Comparison of ENCODE assay signal across 8 mouse cellular contexts in genomic region chr10:80931695-80932094, GRCm38 (mm10). TPM values are rescaled to one million over a fixed set of nuclear protein-coding genes. Genes with fewer than 3 reads are reported as not detected.
DNase-seq lines count a peak whose midpoint lies in the region; ATAC-seq lines count a peak whose summit lies in the region.

No protein-coding gene starts in this region.

- H3K9ac ChIP-seq in heart, embryonic 11.5 days (ENCODE audit: low read depth, low read length), result no peak overlapping the region; the same call in 1 of the 2 replicates
- H3K9ac ChIP-seq in embryonic facial prominence, embryonic 14.5 days (ENCODE audit: low read depth, low read length), result peak overlapping the region; percentile 73
- no peak overlapping the region for H3K9ac ChIP-seq in liver, embryonic 13.5 days

- peak overlapping the region; percentile 77 for H3K4me3 ChIP-seq in heart, embryonic 11.5 days (ENCODE audit: low read depth, low read length)
- H3K4me3 ChIP-seq in embryonic facial prominence, embryonic 14.5 days (ENCODE audit: low read depth, low read length), result peak overlapping the region; percentile 63
- peak overlapping the region; percentile 59 for H3K4me3 ChIP-seq in liver, embryonic 13.5 days (replicated peaks)

- no peak overlapping the region for H3K27ac ChIP-seq in heart, embryonic 11.5 days (ENCODE audit: low read depth, low read length)
- H3K27ac ChIP-seq in embryonic facial prominence, embryonic 14.5 days (replicated peaks; ENCODE audit: low read depth, low read length), result 0 out of 2 replicates have a peak overlapping the region, but pooled peaks have one; percentile 3
- H3K27ac ChIP-seq in liver, embryonic 13.5 days, result no peak overlapping the region

- H3K4me1 ChIP-seq in heart, embryonic 11.5 days (ENCODE audit: control insufficient read depth, insufficient read depth, low read length), result peaks cover 57% of the 10 kb centered on the region
- peaks cover 59% of the 10 kb centered on the region for H3K4me1 ChIP-seq in embryonic facial prominence, embryonic 14.5 days (ENCODE audit: control insufficient read depth, insufficient read depth, low read length)
- peaks cover 77% of the 10 kb centered on the region for H3K4me1 ChIP-seq in liver, embryonic 13.5 days (replicated peaks)

- no peak for DNase-seq in heart, adult 18-20 months
- DNase-seq in CD4-positive helper T cell, adult 2 months (ENCODE audit: low read depth, low spot score), result peak; percentile 47
- DNase-seq in embryonic facial prominence, embryonic 14.5 days (ENCODE audit: low spot score), result no peak
- DNase-seq in liver, embryonic 13.5 days, result no peak
- peak; percentile 63 for DNase-seq in thymus, postnatal 4 days
- no peak for DNase-seq in right cerebral cortex, postnatal 14 days
- DNase-seq in kidney, postnatal 25 days, result no peak

- H3K27me3 ChIP-seq in heart, embryonic 11.5 days (ENCODE audit: control insufficient read depth, insufficient read depth, low read length), result peaks cover 20% of the 10 kb centered on the region
- H3K27me3 ChIP-seq in embryonic facial prominence, embryonic 14.5 days (replicated peaks; ENCODE audit: control insufficient read depth, insufficient read depth, low read length), result peaks cover 15% of the 10 kb centered on the region
- peaks cover 76% of the 10 kb centered on the region for H3K27me3 ChIP-seq in liver, embryonic 13.5 days

- no peak for ATAC-seq in heart, embryonic 11.5 days (replicated peaks; ENCODE audit: insufficient number of reproducible peaks, low FRiP score, low TSS enrichment)
- no peak for ATAC-seq in embryonic facial prominence, embryonic 14.5 days (ENCODE audit: low read depth)
- ATAC-seq in liver, embryonic 13.5 days (ENCODE audit: low read depth), result no peak

- 2% methylated on average over 26 of the region's 26 CpGs for WGBS in heart, embryonic 11.5 days (ENCODE audit: insufficient replicate concordance)
- 1% methylated on average over 17 of the region's 26 CpGs for WGBS in embryonic facial prominence, embryonic 14.5 days
- WGBS in liver, embryonic 13.5 days (ENCODE audit: insufficient replicate concordance), result 4% methylated on average over 26 of the region's 26 CpGs

- no peaks in the 10 kb centered on the region for H3K9me3 ChIP-seq in heart, embryonic 11.5 days (replicated peaks; ENCODE audit: control insufficient read depth, low read length)
- H3K9me3 ChIP-seq in embryonic facial prominence, embryonic 14.5 days (ENCODE audit: control insufficient read depth, low read length), result no peaks in the 10 kb centered on the region
- H3K9me3 ChIP-seq in liver, embryonic 13.5 days (replicated peaks), result no peaks in the 10 kb centered on the region

- H3K4me2 ChIP-seq in heart, embryonic 11.5 days, result peak overlapping the region; percentile 90
- peak overlapping the region; percentile 94 for H3K4me2 ChIP-seq in embryonic facial prominence, embryonic 14.5 days (ENCODE audit: low read depth, low read length)
- peak overlapping the region; percentile 86 for H3K4me2 ChIP-seq in liver, embryonic 13.5 days

- H3K36me3 ChIP-seq in heart, embryonic 11.5 days (ENCODE audit: control insufficient read depth, insufficient read depth, low read length), result no peaks in the 10 kb centered on the region
- H3K36me3 ChIP-seq in embryonic facial prominence, embryonic 14.5 days (ENCODE audit: control insufficient read depth, insufficient read depth, low read length), result no peaks in the 10 kb centered on the region
- H3K36me3 ChIP-seq in liver, embryonic 13.5 days, result no peaks in the 10 kb centered on the region

RNA-seq across cellular contexts. Expression of gene Gadd45b, which starts 1.8 kb away (rescaled TPM):
- 21.3 and 25.6 TPM in 2 replicates for polyA plus RNA-seq in heart, embryonic 11.5 days (2014; fragmentation: Nextera tagmentation; extraction: Ambion mirVana)
- total RNA-seq in heart, adult 18-20 months (2021), result 10 to 100 TPM; 14.9 to 19.0 TPM
- 35.5 and 39.9 TPM in 2 replicates for polyA plus RNA-seq in embryonic facial prominence, embryonic 14.5 days (2014; fragmentation: Nextera tagmentation; extraction: Ambion mirVana)
- polyA plus RNA-seq in liver, embryonic 13.5 days (2015; fragmentation: Nextera tagmentation; extraction: Ambion mirVana), result 1.6 and 1.8 TPM in 2 replicates

RNA-seq across cellular contexts. Expression of gene Lmnb2, which starts 13.7 kb away (rescaled TPM):
- 7.9 and 11.6 TPM in 2 replicates for polyA plus RNA-seq in heart, embryonic 11.5 days (2014; fragmentation: Nextera tagmentation; extraction: Ambion mirVana)
- total RNA-seq in heart, adult 18-20 months (2021), result 1 to 10 TPM; 4.7 to 5.8 TPM
- polyA plus RNA-seq in embryonic facial prominence, embryonic 14.5 days (2014; fragmentation: Nextera tagmentation; extraction: Ambion mirVana), result 21.6 and 22.9 TPM in 2 replicates
- polyA plus RNA-seq in liver, embryonic 13.5 days (2015; fragmentation: Nextera tagmentation; extraction: Ambion mirVana), result 14.0 and 15.4 TPM in 2 replicates

RNA-seq across cellular contexts. Expression of gene Timm13, which starts 30.9 kb away (rescaled TPM):
- 300 and 340 TPM in 2 replicates for polyA plus RNA-seq in heart, embryonic 11.5 days (2014; fragmentation: Nextera tagmentation; extraction: Ambion mirVana)
- 100 to 1,000 TPM; 125 to 144 TPM for total RNA-seq in heart, adult 18-20 months (2021)
- polyA plus RNA-seq in embryonic facial prominence, embryonic 14.5 days (2014; fragmentation: Nextera tagmentation; extraction: Ambion mirVana), result 325 and 348 TPM in 2 replicates
- polyA plus RNA-seq in liver, embryonic 13.5 days (2015; fragmentation: Nextera tagmentation; extraction: Ambion mirVana), result 249 and 266 TPM in 2 replicates

Comparison
In these comparisons a context has a peak if more than half of its experiments do, and no peak if none do; other contexts are left out.
1. DNase-seq: peak in CD4-positive helper T cell, adult 2 months (single experiment) and thymus, postnatal 4 days (single experiment); none in heart, adult 18-20 months (0 of 2), embryonic facial prominence, embryonic 14.5 days (single experiment), liver, embryonic 13.5 days (single experiment), right cerebral cortex, postnatal 14 days (single experiment) and kidney, postnatal 25 days (0 of 2).
2. Peak in every context shown above with its lines, with median percentiles within 50 percentile points of each other: H3K4me2 ChIP-seq and H3K4me3 ChIP-seq.